Mouse (Mus musculus) cerebellum, adult 11 months (tissue): ENCODE measurements at regions not wholly inside any gene's neighbourhood (a gene's known extent, or its start where the extent isn't known, plus 50 kb on each side); places are given as distances from the start of the nearest gene placed in this dataset.
"Not testable (repeated sequence)": the region's sequence is repeated elsewhere in the genome, so short reads cannot be mapped to it uniquely, and the experiment has no call there.

Experiments
- DNase-seq: peaks from one replicate; pipeline ENCODE4 v3.0.0; 2022

GRCm38 (mm10) chr2:39420696-39421095, 194.4 kb upstream of the Ppp6c start:
- DNase-seq = no peak

- no peak for DNase-seq
Observed at GRCm38 (mm10) chr2:39400336-39400735, 174.1 kb upstream of the Ppp6c start.

- DNase-seq = no peak
Observed at GRCm38 (mm10) chr2:39399523-39399922, 173.3 kb upstream of the Ppp6c start.

- DNase-seq = no peak
Observed at GRCm38 (mm10) chr2:39394643-39395042, 168.4 kb upstream of the Ppp6c start.

GRCm38 (mm10) chr2:39377264-39377663, 151.0 kb upstream of the Ppp6c start:
- no peak for DNase-seq

- peak; percentile 87 for DNase-seq
Observed at GRCm38 (mm10) chr2:39373068-39373779, 147.0 kb upstream of the Ppp6c start.

- DNase-seq = no peak
Observed at GRCm38 (mm10) chr2:39344207-39344606, 118.0 kb upstream of the Ppp6c start.

GRCm38 (mm10) chr2:39340406-39340805, 114.2 kb upstream of the Ppp6c start:
- DNase-seq = no peak

GRCm38 (mm10) chr2:39338832-39339649, 112.8 kb upstream of the Ppp6c start:
- DNase-seq = no peak

- DNase-seq = no peak
Observed at GRCm38 (mm10) chr2:39337524-39337923, 111.3 kb upstream of the Ppp6c start.

GRCm38 (mm10) chr2:39325715-39326493, 99.7 kb upstream of the Ppp6c start:
- DNase-seq = no peak

- DNase-seq = not testable (repeated sequence)
Observed at GRCm38 (mm10) chr2:39325122-39325521, 98.9 kb upstream of the Ppp6c start.

GRCm38 (mm10) chr2:39299798-39300382, 73.6 kb upstream of the Ppp6c start:
- DNase-seq = no peak

GRCm38 (mm10) chr2:39299290-39299689, 73.0 kb upstream of the Ppp6c start:
- no peak for DNase-seq

- no peak for DNase-seq
Observed at GRCm38 (mm10) chr2:39295435-39295834, 69.2 kb upstream of the Ppp6c start.

- DNase-seq = no peak
Observed at GRCm38 (mm10) chr2:39278218-39278617, 52.0 kb upstream of the Ppp6c start.
